Mouse (Mus musculus) liver, adult 2 months (tissue): ENCODE measurements around the gene Tkfc.

Experiments used
- CTCF ChIP-seq: fragments of 200-500 bp; IDR thresholded peaks from 2 replicates; pipeline ENCODE4 v1.5.1; 2011; ENCODE audit warnings: low read depth, low read length, control low read depth
- POLR2A ChIP-seq: fragments of 200-500 bp; IDR thresholded peaks from 2 replicates; pipeline ENCODE4 v1.6.1; 2011; ENCODE audit warnings: low read length, control low read depth; ENCODE audit not compliant: insufficient read depth; ENCODE audit errors: extremely low read depth

- TF ChIP-seq CTCF (no peak), POLR2A (no peak)
Observed at GRCm38 (mm10) chr19:10565217-10565616, 40.2 kb downstream of the Tkfc start.
